Mouse (Mus musculus) cerebellum, adult 8-10 months (tissue): ENCODE data around the gene Clip4.

Experiments used
- DNase-seq: peaks from one replicate; pipeline ENCODE4 v3.0.0; 2022

The Clip4 gene

DNA sequence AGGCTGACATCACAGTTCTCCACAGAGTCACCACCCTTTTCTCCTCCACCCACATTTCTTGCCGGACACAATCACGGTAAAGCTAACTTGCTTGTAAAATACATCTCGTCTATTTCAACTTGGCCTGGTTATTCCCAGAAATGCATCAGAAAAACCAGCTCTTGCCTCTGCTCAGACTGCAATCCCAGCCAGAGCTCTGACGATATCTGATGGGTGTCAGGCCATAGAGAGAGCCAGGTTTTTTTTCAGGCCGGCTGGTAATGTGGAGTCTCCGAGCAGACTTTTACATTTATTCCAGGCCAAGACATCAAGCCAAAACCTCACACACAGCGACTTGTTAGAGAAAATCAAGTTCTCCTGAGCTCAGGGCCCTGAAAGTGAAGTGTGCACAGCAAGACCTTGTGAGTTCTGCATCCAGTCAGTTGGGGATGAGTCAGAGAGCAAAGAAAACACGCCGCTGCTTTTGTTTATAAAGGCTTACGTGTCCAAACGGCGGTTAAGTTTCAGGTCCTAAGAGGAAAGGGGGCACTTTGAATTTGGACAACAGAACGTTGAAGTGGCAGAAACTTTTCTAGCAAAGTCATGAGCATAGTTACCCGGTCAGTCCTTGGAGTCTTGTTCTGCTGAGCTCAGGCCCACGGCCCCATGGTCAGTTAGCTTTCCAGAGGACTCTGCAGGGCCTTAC lies 27.4 kb downstream of the Clip4 start:
- no peak for DNase-seq

GRCm38 (mm10) chr17:71803456-71803855 lies 35.2 kb downstream of the Clip4 start:
- no peak for DNase-seq

DNA sequence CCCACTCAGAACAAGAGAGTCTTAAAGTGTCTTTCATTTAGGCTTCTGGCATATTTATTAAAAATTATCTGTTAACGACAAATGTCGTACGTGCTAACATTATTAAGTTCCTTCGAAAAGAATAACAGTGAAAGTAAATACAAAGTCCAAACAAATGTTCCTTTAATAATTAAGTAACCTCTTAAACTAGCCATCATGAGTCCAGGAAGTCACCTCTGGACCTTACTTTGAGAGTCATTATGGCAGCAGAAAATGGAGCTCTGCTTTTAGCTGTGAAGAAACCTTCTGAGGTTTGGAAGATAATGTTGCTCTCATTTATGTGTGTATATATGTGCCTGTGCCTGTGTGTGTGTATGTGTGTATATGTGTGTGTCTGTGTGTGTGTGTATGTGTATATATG lies 35.6 kb downstream of the Clip4 start:
- DNase-seq, result no peak

DNA sequence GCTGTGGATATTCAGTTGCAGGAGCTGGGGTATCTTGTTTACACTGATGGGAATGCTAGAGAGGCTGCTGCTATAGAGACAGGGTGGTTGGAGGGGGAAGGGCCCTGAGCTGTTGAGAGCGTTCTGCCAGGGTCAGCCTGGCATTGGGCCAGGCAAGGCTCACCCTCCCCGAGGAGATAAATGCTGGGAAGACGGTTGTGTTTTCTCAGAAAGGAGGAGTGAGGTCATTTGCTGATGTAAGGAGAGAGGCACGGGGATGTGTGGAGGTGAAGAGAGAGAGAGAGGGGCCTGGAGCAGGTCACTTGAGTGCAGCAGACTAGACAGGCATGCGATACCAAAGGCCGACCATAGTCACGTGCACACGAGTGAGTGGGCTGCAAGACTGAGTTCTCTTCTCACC lies 42.8 kb downstream of the Clip4 start:
- DNase-seq, result no peak

DNA sequence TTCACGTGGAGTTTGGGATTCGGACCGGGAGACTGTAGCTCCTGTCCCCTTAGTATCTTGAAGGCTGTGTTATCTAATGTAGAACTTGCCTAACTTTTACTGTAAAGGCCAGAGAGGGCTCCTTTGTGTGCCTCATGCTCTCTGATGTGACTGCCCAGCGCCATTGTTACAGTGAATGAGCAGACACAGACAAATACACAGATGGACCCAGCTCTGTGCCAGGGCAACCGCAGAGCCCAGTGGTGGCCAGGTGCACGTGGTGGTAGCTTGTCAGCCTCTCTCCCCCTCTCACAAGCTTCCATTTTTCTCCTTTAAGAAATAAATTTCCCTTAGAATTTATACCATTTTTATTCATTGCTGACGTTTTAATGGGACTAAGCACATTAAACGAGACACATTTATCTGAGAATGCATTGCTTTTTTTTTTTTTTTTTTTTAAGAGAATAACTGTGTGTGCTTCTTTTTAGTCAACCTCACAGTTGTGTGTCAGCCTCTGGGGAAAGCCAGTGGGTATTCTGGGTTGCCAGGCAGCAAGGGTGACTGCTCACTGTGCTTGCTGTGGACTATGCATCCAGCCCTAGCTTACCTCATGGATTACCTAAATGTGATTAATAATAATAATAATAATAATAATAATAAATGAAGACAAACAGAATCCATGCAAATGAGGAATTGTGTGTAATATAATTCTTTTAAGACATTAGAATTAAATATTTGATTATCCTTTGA lies 48.0 kb downstream of the Clip4 start:
- DNase-seq, result no peak

DNA sequence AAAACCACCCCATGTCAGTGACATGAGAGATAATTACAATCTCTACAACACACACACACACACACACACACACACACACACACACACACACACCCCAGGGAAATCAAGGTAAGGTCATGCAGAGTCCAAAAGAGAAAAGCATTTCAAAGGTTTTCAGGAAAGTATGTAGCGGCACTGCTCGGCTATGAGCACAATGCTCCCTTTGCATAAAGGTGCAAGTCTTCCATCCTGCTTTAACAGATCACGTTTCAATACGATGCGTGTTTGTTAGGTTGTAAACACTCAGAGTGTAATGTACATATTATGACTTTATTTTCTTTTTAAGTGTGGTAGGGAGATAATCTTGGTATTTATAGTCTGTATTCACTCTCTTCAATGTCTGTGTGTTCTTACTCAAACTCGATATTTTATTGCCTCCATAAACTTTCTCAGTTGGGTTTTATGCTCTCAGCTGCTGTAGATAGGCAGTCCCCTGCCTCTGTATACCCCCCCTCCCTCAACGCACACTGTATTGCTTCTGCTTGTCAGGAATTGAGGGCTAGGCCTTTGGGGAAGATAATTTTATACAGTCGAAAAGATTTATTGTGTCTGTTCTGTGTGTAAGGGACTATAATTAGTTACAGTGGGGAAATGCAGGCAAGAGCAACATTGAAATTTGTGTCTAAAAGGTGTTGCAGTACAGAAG lies 55.5 kb downstream of the Clip4 start:
- no peak for DNase-seq

DNA sequence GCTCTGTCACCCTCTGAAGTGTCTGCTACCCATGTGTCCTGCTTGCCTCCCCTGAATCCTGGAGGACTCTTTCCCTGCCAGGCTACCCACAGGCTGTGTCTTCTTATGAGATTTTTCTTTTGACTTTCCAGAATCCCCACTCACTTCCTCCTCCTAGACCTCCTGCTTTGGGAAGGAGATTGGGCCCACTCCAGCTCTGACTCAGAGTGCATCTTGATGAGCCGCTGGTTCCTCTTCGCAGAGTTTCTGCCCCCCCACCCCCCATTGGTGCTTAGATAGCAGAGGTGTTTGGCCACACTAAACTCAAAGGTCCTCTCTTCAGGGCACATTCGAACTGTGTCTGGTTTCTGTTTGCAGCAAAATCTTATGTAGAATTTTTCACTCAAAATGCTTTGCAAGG lies 58.3 kb downstream of the Clip4 start:
- DNase-seq, result no peak

- DNase-seq, result no peak
Observed at GRCm38 (mm10) chr17:71827627-71828026, 59.4 kb downstream of the Clip4 start.

DNA sequence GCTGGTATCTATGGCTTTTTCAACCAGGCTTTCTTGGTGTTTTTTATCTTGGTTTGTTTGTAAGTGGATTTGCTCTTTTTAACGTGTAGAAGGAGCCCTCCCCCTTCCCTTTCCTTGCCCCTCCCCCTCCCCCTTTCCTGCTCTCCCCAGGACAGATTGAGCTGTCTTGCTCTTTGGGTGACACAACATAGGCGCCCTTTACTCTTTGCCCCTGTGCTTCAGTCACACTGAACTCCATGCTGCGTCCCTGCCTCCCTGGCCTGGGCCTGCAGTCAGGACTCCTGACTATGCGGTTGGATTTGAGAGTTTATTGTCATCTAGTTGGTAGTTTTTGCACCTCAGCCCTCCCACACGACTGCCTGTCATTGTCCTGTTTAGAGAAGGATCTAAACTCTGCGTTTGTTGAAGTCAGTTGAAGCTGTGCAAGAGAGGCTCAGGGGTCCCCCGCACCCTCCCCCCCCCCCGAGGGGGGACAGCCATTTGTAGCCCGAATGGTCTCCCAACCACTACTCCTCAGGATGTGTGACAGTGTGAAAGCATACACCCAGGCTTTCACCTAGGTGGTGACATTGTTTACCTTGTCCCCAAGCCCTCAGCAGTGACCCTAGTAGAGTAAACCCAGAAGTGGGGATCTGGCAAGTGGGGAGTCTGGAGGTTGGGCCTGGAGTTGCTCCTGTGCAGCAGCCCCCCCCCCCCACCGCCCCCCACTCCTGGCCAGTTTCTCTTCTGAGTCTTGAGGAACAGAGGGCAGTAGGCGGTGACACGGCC lies 60.6 kb downstream of the Clip4 start:
- no peak for DNase-seq

- DNase-seq, result no peak
Observed at GRCm38 (mm10) chr17:71831960-71832359, 63.7 kb downstream of the Clip4 start.

GRCm38 (mm10) chr17:71862184-71862583 lies 93.9 kb downstream of the Clip4 start:
- no peak for DNase-seq

- DNase-seq, result no peak
Observed at GRCm38 (mm10) chr17:71862895-71863294, 94.6 kb downstream of the Clip4 start.

GRCm38 (mm10) chr17:71864039-71864438 lies 95.8 kb downstream of the Clip4 start:
- DNase-seq, result no peak

GRCm38 (mm10) chr17:71865437-71865836 lies 97.2 kb downstream of the Clip4 start:
- DNase-seq, result no peak

GRCm38 (mm10) chr17:71867892-71868291 lies 99.6 kb downstream of the Clip4 start:
- DNase-seq, result no peak

GRCm38 (mm10) chr17:71868828-71869227 lies 100.6 kb downstream of the Clip4 start:
- no peak for DNase-seq

DNA sequence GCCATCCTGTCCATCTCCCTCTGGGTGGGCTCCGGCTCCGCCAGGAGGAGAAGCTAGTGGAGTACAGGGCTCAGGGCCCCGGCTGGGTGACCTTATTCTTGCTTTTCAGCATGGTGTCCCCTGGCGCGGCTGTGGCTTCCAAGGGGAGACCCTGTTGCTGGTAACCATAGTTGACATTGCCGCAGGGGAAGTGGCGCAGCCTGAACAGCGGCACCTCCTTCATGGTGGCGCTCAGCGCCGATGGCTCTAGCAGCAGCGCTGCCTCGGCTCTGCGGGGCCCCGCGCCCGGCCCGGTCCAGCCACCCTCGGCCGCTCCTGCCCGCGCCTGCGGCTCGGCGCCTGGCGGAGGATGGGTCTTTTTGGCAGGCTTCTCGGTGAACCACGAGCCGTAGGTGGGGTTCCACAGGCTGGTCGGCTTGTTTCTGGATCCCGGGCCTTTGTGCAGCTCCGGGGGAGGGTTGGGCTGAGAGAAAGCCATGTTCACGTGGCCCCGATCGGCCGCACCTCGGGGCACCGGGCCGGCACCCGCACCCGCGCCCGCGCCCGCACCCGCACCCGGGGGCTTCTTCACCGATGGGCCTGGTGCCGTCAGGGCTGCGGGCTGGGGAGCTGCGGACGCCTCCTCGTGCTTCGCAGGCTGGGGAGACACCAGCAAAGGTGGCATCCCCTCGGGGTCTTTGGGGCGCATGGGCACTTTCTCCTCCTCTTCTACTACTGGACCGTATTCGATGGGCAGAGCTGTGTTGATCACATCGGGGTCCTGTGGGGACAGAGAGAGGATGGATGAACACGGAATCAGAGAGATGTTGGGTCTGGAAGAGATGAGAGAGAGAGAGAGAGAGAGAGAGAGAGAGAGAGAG lies 101.3 kb downstream of the Clip4 start:
- no peak for DNase-seq

- no peak for DNase-seq
Observed at GRCm38 (mm10) chr17:71870232-71870621, 102.0 kb downstream of the Clip4 start.

GRCm38 (mm10) chr17:71870641-71871040 lies 102.4 kb downstream of the Clip4 start:
- no peak for DNase-seq

- no peak for DNase-seq
Observed at GRCm38 (mm10) chr17:71871981-71872380, 103.7 kb downstream of the Clip4 start.

- no peak for DNase-seq
Observed at GRCm38 (mm10) chr17:71872976-71873375, 104.7 kb downstream of the Clip4 start.

- peak; percentile 27 for DNase-seq
Observed at GRCm38 (mm10) chr17:71874077-71874476, 105.8 kb downstream of the Clip4 start.
